Mouse (Mus musculus): ENCODE results near the gene Gm28308. TPM values are rescaled to one million over a fixed set of nuclear protein-coding genes. Genes with fewer than 3 reads are reported as not detected.

Gm28308 gene
- polyA plus RNA-seq, 2 experiments = not detected

- peak overlapping the region in 1 of 2 experiments; percentile 12; a peak in 1 of 4 replicates for H3K4me3 ChIP-seq (ENCODE audit: insufficient read depth in 1 of 2, low read depth in 2 of 2, low read length in 2 of 2)
- WGBS (ENCODE audit: insufficient replicate concordance) = 2% methylated on average over 60 of the region's 60 CpGs
Observed at GRCm38 (mm10) chr6:52216691-52217458, 3.7 kb upstream of the Gm28308 start.

GRCm38 (mm10) chr6:52215771-52216535 lies 2.8 kb upstream of the Gm28308 start:
- no peak for DNase-seq (ENCODE audit: low read depth in 3 of 3, low spot score in 3 of 3)
- H3K4me3 ChIP-seq (ENCODE audit: insufficient read depth in 1 of 2, low read depth in 2 of 2, low read length in 2 of 2) = no peak overlapping the region
- 3% methylated on average over 30 of the region's 30 CpGs for WGBS (ENCODE audit: insufficient replicate concordance)
- no peaks in the 10 kb centered on the region for H3K4me1 ChIP-seq (replicated peaks; ENCODE audit: control insufficient read depth in 2 of 2, insufficient read depth in 2 of 2, low read length in 1 of 2)
- no peak overlapping the region for H3K27ac ChIP-seq
- H3K9me3 ChIP-seq (ENCODE audit: control insufficient read depth, low read length) = no peaks in the 10 kb centered on the region
- TF ChIP-seq CTCF (IDR thresholded peaks at IDR 0.05; ENCODE audit: low read depth) (no peak), EP300 (IDR thresholded peaks at IDR 0.05; ENCODE audit: low read depth) (no peak)
- no peak overlapping the region for H3K9ac ChIP-seq (replicated peaks)
- no peak overlapping the region for H3K4me2 ChIP-seq (ENCODE audit: low read depth)
- H3K27me3 ChIP-seq (ENCODE audit: control insufficient read depth, insufficient read depth, low read length) = peaks cover 100% of the 10 kb centered on the region
- H3K36me3 ChIP-seq (replicated peaks; ENCODE audit: control insufficient read depth, insufficient read depth, low read depth) = no peaks in the 10 kb centered on the region
- ATAC-seq (ENCODE audit: insufficient read depth) = no peak

More at GRCm38 (mm10) chr6:52216691-52217458, 3.7 kb upstream of the Gm28308 start:
- Histone ChIP-seq H3K9me3 (ENCODE audit: control insufficient read depth, low read length) (no peaks in the 10 kb centered on the region), H3K36me3 (replicated peaks; ENCODE audit: control insufficient read depth, insufficient read depth, low read depth) (no peaks in the 10 kb centered on the region), H3K27ac (no peak overlapping the region), H3K27me3 (ENCODE audit: control insufficient read depth, insufficient read depth, low read length) (peaks cover 100% of the 10 kb centered on the region), H3K9ac (replicated peaks) (no peak overlapping the region), H3K4me2 (ENCODE audit: low read depth) (peak overlapping the region; percentile 31), H3K4me1 (replicated peaks; ENCODE audit: control insufficient read depth in 2 of 2, insufficient read depth in 2 of 2, low read length in 1 of 2) (no peaks in the 10 kb centered on the region)
- TF ChIP-seq EP300 (IDR thresholded peaks at IDR 0.05; ENCODE audit: low read depth) (no peak), CTCF (IDR thresholded peaks at IDR 0.05; ENCODE audit: low read depth) (no peak)
- no peak for DNase-seq (ENCODE audit: low read depth in 3 of 3, low spot score in 3 of 3)
- no peak for ATAC-seq (ENCODE audit: insufficient read depth)

DNA sequence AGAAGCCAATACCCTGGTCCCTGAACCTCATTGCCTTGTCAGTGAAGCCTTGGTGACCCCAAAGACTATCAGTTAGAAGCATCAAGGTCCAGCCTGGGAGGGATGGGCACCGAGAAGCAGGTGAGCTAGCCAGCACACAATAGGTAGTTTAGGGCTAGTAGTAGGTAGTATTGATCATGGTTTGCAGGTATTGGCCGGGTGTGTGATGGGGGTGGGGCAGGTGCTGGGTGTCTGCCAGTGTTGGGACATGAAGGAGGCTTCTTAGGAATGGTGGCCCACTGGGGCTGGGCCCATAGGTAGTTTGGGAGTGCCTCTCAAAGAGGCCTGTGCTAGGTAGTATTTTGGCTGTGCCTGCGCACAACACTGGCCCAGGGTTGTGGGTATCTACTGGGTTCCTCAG lies 1.9 kb upstream of the Gm28308 start:
- no peak overlapping the region for H3K4me3 ChIP-seq (ENCODE audit: insufficient read depth in 1 of 2, low read depth in 2 of 2, low read length in 2 of 2)
- no peak for ATAC-seq (ENCODE audit: insufficient read depth)
- H3K9ac ChIP-seq (replicated peaks) = no peak overlapping the region

GRCm38 (mm10) chr6:52214271-52214670 lies 1.1 kb upstream of the Gm28308 start:
- WGBS (ENCODE audit: insufficient replicate concordance) = 20% methylated on average over 5 of the region's 5 CpGs
- Histone ChIP-seq H3K4me3 (ENCODE audit: insufficient read depth in 1 of 2, low read depth in 2 of 2, low read length in 2 of 2) (no peak overlapping the region), H3K9me3 (ENCODE audit: control insufficient read depth, low read length) (no peaks in the 10 kb centered on the region), H3K36me3 (replicated peaks; ENCODE audit: control insufficient read depth, insufficient read depth, low read depth) (no peaks in the 10 kb centered on the region), H3K4me2 (ENCODE audit: low read depth) (no peak overlapping the region), H3K27me3 (ENCODE audit: control insufficient read depth, insufficient read depth, low read length) (peaks cover 99% of the 10 kb centered on the region), H3K9ac (replicated peaks) (no peak overlapping the region), H3K4me1 (replicated peaks; ENCODE audit: control insufficient read depth in 2 of 2, insufficient read depth in 2 of 2, low read length in 1 of 2) (no peaks in the 10 kb centered on the region), H3K27ac (no peak overlapping the region)
- TF ChIP-seq CTCF (IDR thresholded peaks at IDR 0.05; ENCODE audit: low read depth) (no peak), EP300 (IDR thresholded peaks at IDR 0.05; ENCODE audit: low read depth) (no peak)
- no peak for ATAC-seq (ENCODE audit: insufficient read depth)
- no peak for DNase-seq (ENCODE audit: low read depth in 3 of 3, low spot score in 3 of 3)

More for the DNA sequence above, 1.9 kb upstream of the Gm28308 start:
- Histone ChIP-seq H3K9me3 (ENCODE audit: control insufficient read depth, low read length) (no peaks in the 10 kb centered on the region), H3K4me1 (replicated peaks; ENCODE audit: control insufficient read depth in 2 of 2, insufficient read depth in 2 of 2, low read length in 1 of 2) (no peaks in the 10 kb centered on the region), H3K4me2 (ENCODE audit: low read depth) (no peak overlapping the region), H3K36me3 (replicated peaks; ENCODE audit: control insufficient read depth, insufficient read depth, low read depth) (no peaks in the 10 kb centered on the region), H3K27ac (no peak overlapping the region), H3K27me3 (ENCODE audit: control insufficient read depth, insufficient read depth, low read length) (peaks cover 99% of the 10 kb centered on the region)
- DNase-seq (ENCODE audit: low read depth in 3 of 3, low spot score in 3 of 3) = no peak
- TF ChIP-seq EP300 (IDR thresholded peaks at IDR 0.05; ENCODE audit: low read depth) = no peak
- no peak for TF ChIP-seq CTCF (IDR thresholded peaks at IDR 0.05; ENCODE audit: low read depth)
- 32% methylated on average over 3 of the region's 3 CpGs for WGBS (ENCODE audit: insufficient replicate concordance)

DNA sequence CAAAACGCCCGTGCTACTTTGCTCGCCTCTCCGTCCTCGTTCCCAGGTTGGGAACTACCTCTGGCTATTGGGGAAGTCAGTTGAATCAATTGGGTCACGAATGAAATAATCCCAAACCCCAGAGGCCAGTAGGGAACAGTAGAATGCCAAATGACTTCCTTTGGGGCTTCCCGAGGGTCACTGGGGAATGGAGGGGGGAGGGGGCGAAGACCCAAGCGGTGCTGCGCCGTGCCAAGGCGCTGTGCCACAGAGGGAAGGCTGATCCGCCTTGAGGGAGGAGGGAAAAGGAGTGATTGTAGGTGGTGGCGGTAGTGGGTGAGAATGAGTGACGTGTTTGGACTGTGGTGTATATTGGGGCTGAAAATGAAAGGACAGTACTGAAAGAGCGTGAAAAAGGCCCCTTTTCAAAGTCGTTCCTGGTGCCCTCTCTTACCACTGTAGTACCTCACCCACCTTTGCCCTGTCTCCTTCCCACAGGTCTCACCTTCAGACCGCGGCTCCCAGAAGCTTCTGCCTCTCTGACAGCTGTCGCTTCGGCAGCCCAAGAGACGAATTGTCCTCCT lies 502 bp downstream of the Gm28308 start:
- TF ChIP-seq CTCF (IDR thresholded peaks at IDR 0.05; ENCODE audit: low read depth) (no peak), EP300 (IDR thresholded peaks at IDR 0.05; ENCODE audit: low read depth) (no peak)
- ATAC-seq (ENCODE audit: insufficient read depth) (no peak), DNase-seq (ENCODE audit: low read depth in 3 of 3, low spot score in 3 of 3) (no peak)
- Histone ChIP-seq H3K27ac (no peak overlapping the region), H3K9me3 (ENCODE audit: control insufficient read depth, low read length) (no peaks in the 10 kb centered on the region), H3K36me3 (replicated peaks; ENCODE audit: control insufficient read depth, insufficient read depth, low read depth) (no peaks in the 10 kb centered on the region), H3K4me1 (replicated peaks; ENCODE audit: control insufficient read depth in 2 of 2, insufficient read depth in 2 of 2, low read length in 1 of 2) (no peaks in the 10 kb centered on the region), H3K9ac (replicated peaks) (no peak overlapping the region), H3K4me3 (ENCODE audit: insufficient read depth in 1 of 2, low read depth in 2 of 2, low read length in 2 of 2) (peak overlapping the region; percentile 11 to 18; a peak in 3 of 4 replicates), H3K4me2 (ENCODE audit: low read depth) (peak overlapping the region; percentile 32), H3K27me3 (ENCODE audit: control insufficient read depth, insufficient read depth, low read length) (peaks cover 97% of the 10 kb centered on the region)
- whole genome bisulfite sequencing (ENCODE audit: insufficient replicate concordance) = under 1% methylated on average over 22 of the region's 22 CpGs

Data from liver, embryonic 14.5 days (tissue).